Mouse (Mus musculus): Measurements from ENCODE around the gene Vmn1r123.
"Not testable (repeated sequence)": the region's sequence is repeated elsewhere in the genome, so short reads cannot be mapped to it uniquely, and the experiment has no call there.

Gene Vmn1r123

DNA sequence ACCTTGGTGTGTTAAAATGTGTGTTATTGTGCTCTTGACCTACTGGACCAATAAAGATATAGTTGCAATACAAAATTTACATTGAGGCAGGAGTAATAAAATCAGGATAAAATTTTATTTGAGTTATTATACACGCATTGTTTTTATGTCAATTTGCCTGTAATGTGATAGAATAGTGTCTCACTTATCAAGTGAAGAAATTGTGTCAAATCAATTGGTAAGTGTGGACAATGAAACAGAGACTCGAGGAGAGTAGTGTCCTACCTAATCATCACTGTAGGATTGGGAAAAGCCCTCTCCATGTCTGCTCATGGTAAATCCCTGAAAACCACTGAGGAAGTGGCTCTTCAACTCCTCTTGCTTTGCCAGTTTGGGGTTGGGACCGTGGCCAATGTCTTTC is at the start of gene Vmn1r123:
Gene Vmn1r123 (plus strand): TSS at position 301 of the 400 bp plus-strand sequence.
- DNase-seq (ENCODE audit: low spot score) = not testable (repeated sequence)

DNA sequence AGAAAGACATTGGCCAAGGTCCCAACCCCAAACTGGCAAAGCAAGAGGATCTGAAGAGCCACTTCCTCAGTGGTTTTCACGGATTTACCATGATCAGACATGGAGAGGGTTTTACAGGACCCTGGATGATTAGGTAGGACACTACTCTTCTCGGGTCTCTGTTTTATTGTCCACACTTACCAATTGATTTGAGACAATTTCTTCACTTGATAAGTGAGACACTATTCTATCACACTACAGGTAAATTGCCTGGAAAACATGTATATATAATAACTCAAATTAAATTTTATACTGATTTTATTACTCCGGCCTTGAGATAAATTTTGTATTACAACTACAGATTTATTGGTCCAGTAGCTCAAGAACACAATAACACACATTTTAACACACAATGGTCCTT is 28.0 kb upstream of the Vmn1r123 start, which contains the start of gene Vmn1r122:
Gene Vmn1r122 (minus strand): TSS at position 101 of the 400 bp plus-strand sequence.
- DNase-seq (ENCODE audit: low spot score) = not testable (repeated sequence)

DNA sequence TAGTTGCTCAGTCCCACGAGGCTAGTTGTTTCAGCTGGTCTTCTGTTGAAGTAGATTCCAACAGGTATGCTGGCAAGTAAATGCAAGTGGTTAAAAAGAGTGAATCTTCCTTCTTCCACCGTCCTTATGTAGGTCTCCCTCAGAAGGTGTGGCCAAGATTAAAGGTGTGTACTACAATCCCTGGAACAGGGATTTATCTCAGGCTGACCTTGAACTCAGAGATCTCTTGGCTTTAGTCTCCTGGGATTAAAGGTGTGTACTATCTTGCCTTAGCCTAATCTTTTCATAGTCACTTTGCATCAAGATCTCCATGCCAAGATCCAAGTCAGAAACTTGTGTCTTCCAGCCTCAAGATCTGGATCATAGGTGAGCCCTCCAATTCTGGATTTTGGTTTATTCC is 28.3 kb downstream of the Vmn1r123 start, which contains the start of gene Gm5157:
Gene Gm5157 (minus strand): TSS at position 101 of the 400 bp plus-strand sequence.
- DNase-seq (ENCODE audit: low spot score) = not testable (repeated sequence)

All from layer of hippocampus, adult 9-10 months (tissue).